Mouse (Mus musculus): ENCODE measurements around the gene Rasgrf2.

DNA sequence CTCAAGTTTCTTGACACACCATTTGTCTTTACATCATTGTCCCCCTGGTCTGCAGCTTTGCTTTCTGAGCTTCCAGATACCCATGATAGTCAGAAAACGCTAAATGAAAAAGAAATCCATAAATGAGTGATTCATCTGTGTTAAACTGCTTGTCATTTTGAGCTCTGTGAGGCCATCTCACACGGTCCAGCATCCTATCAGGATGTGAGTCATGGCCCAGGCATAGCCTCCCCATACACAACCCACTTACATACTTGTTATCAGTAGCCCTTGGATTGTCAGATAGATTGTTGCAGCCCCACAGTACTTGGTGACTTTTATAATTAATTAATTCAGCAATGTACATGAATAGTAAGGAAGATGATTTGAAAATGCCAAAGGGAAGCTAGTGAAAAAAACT lies 63.6 kb downstream of the Rasgrf2 start:
- TF ChIP-seq CTCF (IDR thresholded peaks at IDR 0.05; ENCODE audit: low read depth) (no peak), EP300 (IDR thresholded peaks at IDR 0.05; ENCODE audit: low read depth) (no peak)

Measured in liver, postnatal 0 days (tissue).